In the genomic region with DNA sequence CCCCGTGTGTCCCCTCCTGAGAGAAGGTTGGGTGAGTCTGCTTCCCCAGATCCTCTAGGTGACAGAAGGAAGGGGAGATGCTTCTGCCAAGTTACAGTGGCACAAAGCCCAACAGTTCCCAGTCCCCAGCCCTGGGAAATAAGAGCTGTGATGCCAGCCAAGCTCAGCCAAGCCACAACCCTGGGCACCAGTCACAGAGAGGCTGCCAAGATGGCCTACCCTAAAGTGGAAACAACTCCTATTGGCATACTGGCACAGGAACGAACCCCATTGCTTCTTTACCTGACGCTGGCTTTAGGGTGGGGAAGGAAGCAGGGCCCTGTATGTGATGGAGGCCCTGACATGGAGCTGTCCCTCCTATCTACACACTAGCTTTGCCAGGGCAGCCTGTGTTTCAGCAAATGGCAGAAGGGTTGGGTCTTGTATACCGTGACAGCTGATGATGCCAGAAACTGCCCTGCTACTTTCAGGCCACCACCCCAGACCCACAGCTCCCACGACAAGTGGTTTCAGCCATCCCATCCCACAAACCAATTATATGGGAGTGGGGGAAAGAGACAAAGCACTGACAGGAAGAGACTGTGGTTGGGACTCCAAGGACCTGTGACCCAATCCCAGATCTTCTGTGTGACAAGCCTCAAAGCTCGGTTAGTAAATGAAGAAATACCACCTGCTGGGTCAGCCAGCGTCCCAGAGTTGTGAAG, we compare ENCODE assay signal across 8 mouse cellular contexts. TPM values are rescaled to one million over a fixed set of nuclear protein-coding genes. Genes with fewer than 3 reads are reported as not detected.
DNase-seq lines count a peak whose midpoint lies in the region; ATAC-seq and TF ChIP-seq lines count a peak whose summit lies in the region.

No protein-coding gene starts in this region.

- peak; percentile 72 for DNase-seq in adrenal gland, postnatal 10 days
- no peak for DNase-seq in adrenal gland, adult 8-10 months
- DNase-seq in neural tube, embryonic 10.5 days (ENCODE audit: extremely low spot score, low spot score): no peak
- peak; percentile 75 for DNase-seq in gastrocnemius, postnatal 25 days
- DNase-seq in left cerebral cortex, postnatal 4 days: peak; percentile 92
- no peak for DNase-seq in retina, embryonic 14.5 days (ENCODE audit: low spot score)

- WGBS in neural tube, embryonic 12.5 days: 75% methylated on average over 7 of the region's 7 CpGs
- WGBS in small intestine, adult 2 months: 61% methylated on average over 7 of the region's 7 CpGs

- H3K27me3 ChIP-seq in neural tube, embryonic 12.5 days (replicated peaks): no peaks in the 10 kb centered on the region
- no peaks in the 10 kb centered on the region for H3K27me3 ChIP-seq in small intestine, adult 2 months (ENCODE audit: control insufficient read depth, insufficient read depth, low read length)

- TF ChIP-seq CTCF in small intestine, adult 2 months (IDR thresholded peaks at IDR 0.05; ENCODE audit: extremely low read depth, insufficient read length, insufficient replicate concordance, low read depth, low read length): no peak

- intact Hi-C loops in left cerebral cortex, postnatal 4 days (cut with DNase I): no loop called here

- H3K4me2 ChIP-seq in neural tube, embryonic 12.5 days (replicated peaks): peak overlapping the region; percentile 79

- H3K9ac ChIP-seq in neural tube, embryonic 12.5 days: peak overlapping the region; percentile 30; the same call in 1 of the 2 replicates

- TF ChIP-seq POLR2A in small intestine, adult 2 months (IDR thresholded peaks at IDR 0.05; ENCODE audit: low read depth, low read length): no peak

- no peak for ATAC-seq in neural tube, embryonic 12.5 days (ENCODE audit: low FRiP score, low read depth)

- no peaks in the 10 kb centered on the region for H3K9me3 ChIP-seq in neural tube, embryonic 12.5 days

- no peaks in the 10 kb centered on the region for H3K36me3 ChIP-seq in neural tube, embryonic 12.5 days
- H3K36me3 ChIP-seq in small intestine, adult 2 months (ENCODE audit: control insufficient read depth, insufficient read depth, low read length): no peaks in the 10 kb centered on the region

- H3K27ac ChIP-seq in neural tube, embryonic 12.5 days: no peak overlapping the region
- peak overlapping the region; percentile 89 for H3K27ac ChIP-seq in small intestine, adult 2 months (ENCODE audit: insufficient read depth, low read depth, low read length)

- peaks cover 63% of the 10 kb centered on the region for H3K4me1 ChIP-seq in neural tube, embryonic 12.5 days
- peaks cover 46% of the 10 kb centered on the region for H3K4me1 ChIP-seq in small intestine, adult 2 months (ENCODE audit: control insufficient read depth, insufficient read depth, insufficient read length, low read length)

- no peak overlapping the region for H3K4me3 ChIP-seq in neural tube, embryonic 12.5 days
- H3K4me3 ChIP-seq in small intestine, adult 2 months (ENCODE audit: low read depth, low read length): peak overlapping the region; percentile 27

RNA-seq across cellular contexts. Expression of a gene that starts 2.9 kb away (rescaled TPM):
- total RNA-seq in adrenal gland, postnatal 10 days (2021): 10 to 100 TPM; 46.3 to 54.8 TPM
- total RNA-seq in adrenal gland, adult 8-10 months (2022): 10 to 100 TPM; 42.3 to 71.6 (median 53.0) TPM
- 19.7 and 21.2 TPM in 2 replicates for polyA plus RNA-seq in neural tube, embryonic 12.5 days (2016; fragmentation: Nextera tagmentation; extraction: Ambion mirVana)
- 10 to 100 TPM; 39.2 to 47.9 TPM for total RNA-seq in gastrocnemius, postnatal 25 days (2021)
- 100 to 1,000 TPM; 143 to 167 TPM for total RNA-seq in left cerebral cortex, postnatal 4 days (2021)
- polyA plus RNA-seq in small intestine, adult 2 months (2012; rRNA removed): 64.0 and 128 TPM in 2 replicates

RNA-seq across cellular contexts. Expression of a gene that starts 20.2 kb away (rescaled TPM):
- 1 to 10 TPM; 3.5 to 8.5 TPM for total RNA-seq in adrenal gland, postnatal 10 days (2021)
- total RNA-seq in adrenal gland, adult 8-10 months (2022): 10 to 100 TPM in 1 of 4 experiments, 1 to 10 TPM in 3; 4.3 to 10.6 (median 6.8) TPM
- 18.5 and 19.0 TPM in 2 replicates for polyA plus RNA-seq in neural tube, embryonic 12.5 days (2016; fragmentation: Nextera tagmentation; extraction: Ambion mirVana)
- total RNA-seq in gastrocnemius, postnatal 25 days (2021): under 1 TPM; 0.33 to 0.64 TPM
- 10 to 100 TPM; 98.4 to 99.3 TPM for total RNA-seq in left cerebral cortex, postnatal 4 days (2021)
- 1.1 and 1.8 TPM in 2 replicates for polyA plus RNA-seq in small intestine, adult 2 months (2012; rRNA removed)

RNA-seq across cellular contexts. Expression of a gene that starts 34.1 kb away (rescaled TPM):
- total RNA-seq in adrenal gland, postnatal 10 days (2021): 10 to 100 TPM; 16.8 to 21.9 TPM
- 10 to 100 TPM; 30.8 to 55.1 (median 46.6) TPM for total RNA-seq in adrenal gland, adult 8-10 months (2022)
- 5.9 and 7.0 TPM in 2 replicates for polyA plus RNA-seq in neural tube, embryonic 12.5 days (2016; fragmentation: Nextera tagmentation; extraction: Ambion mirVana)
- 1 to 10 TPM; 3.4 to 3.9 TPM for total RNA-seq in gastrocnemius, postnatal 25 days (2021)
- 10 to 100 TPM; 71.0 to 74.6 TPM for total RNA-seq in left cerebral cortex, postnatal 4 days (2021)
- polyA plus RNA-seq in small intestine, adult 2 months (2012; rRNA removed): 72.2 and 105 TPM in 2 replicates

Comparison
In these comparisons a context has a peak if more than half of its experiments do, and no peak if none do; other contexts are left out.
1. DNase-seq: peak in adrenal gland, postnatal 10 days (single experiment), gastrocnemius, postnatal 25 days (single experiment) and left cerebral cortex, postnatal 4 days (single experiment); none in adrenal gland, adult 8-10 months (single experiment), neural tube, embryonic 10.5 days (single experiment) and retina, embryonic 14.5 days (single experiment).
2. RNA of a gene that starts 20.2 kb away (total RNA-seq): 98.4 to 99.3 TPM in left cerebral cortex, postnatal 4 days; 4.3 to 10.6 TPM in adrenal gland, adult 8-10 months, 3.5 to 8.5 TPM in adrenal gland, postnatal 10 days and 0.33 to 0.64 TPM in gastrocnemius, postnatal 25 days; every median in the first group is over 4 times any median in the second.